Mouse (Mus musculus) pancreas, adult 10 weeks (tissue): ENCODE results near the gene Dhrs9. TPM values are rescaled to one million over a fixed set of nuclear protein-coding genes. Genes with fewer than 3 reads are reported as not detected.

ENCODE experiments used
- polyA plus RNA-seq: library from polyadenylated mRNA; stranded (reverse); fragments of 350-450 nt; fragmentation: Illumina TruSeq; extraction: RNeasy Lipid Tissue Mini Kit (QIAGEN cat#74804); gene quantifications from one replicate; pipeline ENCODE4 v1.2.3, GENCODE M21; 2015; ENCODE audit warnings: low read depth, low replicate concordance; ENCODE audit not compliant: insufficient read depth

Gene Dhrs9
- polyA plus RNA-seq, result 1.5 TPM

DNA sequence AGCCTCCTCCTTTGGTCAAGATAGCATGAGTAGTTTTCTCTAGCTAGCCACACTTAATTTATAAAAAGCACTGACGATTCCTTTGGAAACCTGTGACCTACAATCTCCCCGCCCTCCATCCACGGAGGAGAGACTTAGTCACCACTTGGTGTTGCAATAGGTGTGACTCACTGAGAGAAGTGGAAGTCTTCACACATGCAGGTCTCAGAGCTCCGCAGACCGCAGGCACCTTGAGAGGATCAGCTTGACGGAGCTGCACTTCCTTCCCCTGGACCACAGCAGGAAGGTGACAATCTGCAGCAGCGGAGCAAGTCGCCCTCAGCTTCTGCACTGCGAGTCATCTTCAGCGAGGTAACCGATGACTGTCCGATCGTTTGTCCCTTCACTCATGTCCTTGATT lies at the start of gene Dhrs9:
Gene Dhrs9 (plus strand): TSS at position 165 of the 400 bp plus-strand sequence.

DNA sequence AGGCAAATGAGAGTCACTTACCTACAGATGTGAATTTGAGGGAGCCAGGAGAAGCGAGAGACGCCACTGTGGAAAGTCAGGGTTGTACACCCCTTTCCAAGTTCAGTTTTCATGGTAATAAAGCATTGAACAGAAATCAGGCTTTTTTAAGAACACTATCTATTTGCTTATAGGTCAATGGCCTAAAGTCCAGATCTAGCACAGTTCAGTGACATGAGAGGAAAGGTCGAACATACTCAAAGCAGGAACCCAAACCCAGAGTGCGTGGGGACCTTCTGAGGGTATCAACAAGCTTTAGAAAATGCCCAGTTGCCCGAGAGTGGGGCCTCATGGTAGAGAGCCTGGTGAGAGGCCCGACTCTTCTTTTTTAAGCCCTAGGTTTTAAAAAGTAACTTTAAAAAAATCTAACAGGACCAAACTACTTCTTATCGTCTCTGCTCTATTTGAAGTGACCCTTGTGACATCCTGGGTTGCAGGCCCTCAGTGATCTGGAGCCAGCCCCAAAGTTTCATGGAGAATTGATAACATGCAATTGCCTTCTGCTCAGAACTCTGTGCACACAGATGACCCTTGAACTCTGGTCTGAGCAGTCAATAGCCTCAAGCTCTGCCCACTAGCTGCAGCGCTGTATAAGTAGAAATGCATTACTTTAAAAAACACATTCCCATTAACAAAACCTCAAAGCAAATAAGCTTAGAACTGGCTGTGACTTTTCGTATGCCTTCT lies 37.6 kb upstream of the Dhrs9 start, which contains the start of gene Abcb11:
Gene Abcb11 (minus strand): TSS at position 121 of the 726 bp plus-strand sequence.

Other genes with a start within 250 kb of the Dhrs9 start
- gene Nostrin, start 244.6 kb upstream of the Dhrs9 start, polyA plus RNA-seq, result 9.2 TPM
- 6.5 TPM for gene Spc25, start 174.3 kb upstream of the Dhrs9 start, polyA plus RNA-seq
- gene G6pc2, start 169.4 kb upstream of the Dhrs9 start, polyA plus RNA-seq, result 74.8 TPM
- gene Abcb11, start 37.8 kb upstream of the Dhrs9 start, polyA plus RNA-seq, result not detected
- gene Lrp2, start 205.6 kb downstream of the Dhrs9 start, polyA plus RNA-seq, result 1.3 TPM